Mouse (Mus musculus) heart, embryonic 13.5 days (tissue): ENCODE data around the gene Zfp212. TPM values are rescaled to one million over a fixed set of nuclear protein-coding genes. Genes with fewer than 3 reads are reported as not detected.
"Not testable (repeated sequence)": the region's sequence is repeated elsewhere in the genome, so short reads cannot be mapped to it uniquely, and the experiment has no call there.

Experiments
- ATAC-seq: fragments of 200-750 bp; cut with Nextera tagmentation; 2 replicates; pipeline ENCODE4 v1.8.0; 2017; ENCODE audit warnings: moderate TSS enrichment; ENCODE audit not compliant: insufficient number of reproducible peaks, low FRiP score, low TSS enrichment; ENCODE audit errors: extremely low read depth
- H3K27ac ChIP-seq: fragments of 300-500 bp; sonication (generic); replicated peaks from 2 replicates; pipeline ENCODE4 v1.5.1; 2015; ENCODE audit warnings: moderate library complexity, mild to moderate bottlenecking, inconsistent platforms
- H3K27me3 ChIP-seq: fragments of 300-500 bp; sonication (generic); replicated peaks from 2 replicates; pipeline ENCODE4 v1.6.1; 2015; ENCODE audit warnings: mild to moderate bottlenecking, inconsistent platforms
- H3K36me3 ChIP-seq: fragments of 300-500 bp; sonication (generic); 2 replicates; pipeline ENCODE4 v1.6.1; 2015; ENCODE audit warnings: mild to moderate bottlenecking, inconsistent platforms
- H3K4me1 ChIP-seq: fragments of 300-500 bp; sonication (generic); 2 replicates; pipeline ENCODE4 v1.6.1; 2015; ENCODE audit warnings: inconsistent platforms
- H3K4me2 ChIP-seq: fragments of 300-500 bp; sonication (generic); 2 replicates; pipeline ENCODE4 v1.6.1; 2015; ENCODE audit warnings: inconsistent platforms, mild to moderate bottlenecking, moderate library complexity
- H3K4me3 ChIP-seq: fragments of 300-500 bp; sonication (generic); 2 replicates; pipeline ENCODE4 v1.5.1; 2015; ENCODE audit warnings: moderate library complexity, mild to moderate bottlenecking, inconsistent platforms
- H3K9ac ChIP-seq: fragments of 300-500 bp; sonication (generic); 2 replicates; pipeline ENCODE4 v1.6.1; 2015; ENCODE audit warnings: inconsistent platforms, mild to moderate bottlenecking, moderate library complexity
- H3K9me3 ChIP-seq: fragments of 300-500 bp; sonication (generic); 2 replicates; pipeline ENCODE4 v1.6.1; 2016; ENCODE audit warnings: inconsistent platforms
- WGBS: fragments of 180-500 bp; shearing (Covaris S2); methylation state at CpG from one replicate; pipeline ENCODE4 v1.1.7; 2015; ENCODE audit warnings: mixed read lengths; 5-methylcytosine and 5-hydroxymethylcytosine counted together
- polyA plus RNA-seq: library from polyadenylated mRNA; unstranded; fragments of >200 nt; fragmentation: Nextera tagmentation; extraction: Ambion mirVana; gene quantifications from 2 replicates; pipeline ENCODE4 v1.2.1, GENCODE M21; 2015

The Zfp212 gene
- polyA plus RNA-seq, 1 experiment from 2014 or later, result 9.2 TPM

DNA sequence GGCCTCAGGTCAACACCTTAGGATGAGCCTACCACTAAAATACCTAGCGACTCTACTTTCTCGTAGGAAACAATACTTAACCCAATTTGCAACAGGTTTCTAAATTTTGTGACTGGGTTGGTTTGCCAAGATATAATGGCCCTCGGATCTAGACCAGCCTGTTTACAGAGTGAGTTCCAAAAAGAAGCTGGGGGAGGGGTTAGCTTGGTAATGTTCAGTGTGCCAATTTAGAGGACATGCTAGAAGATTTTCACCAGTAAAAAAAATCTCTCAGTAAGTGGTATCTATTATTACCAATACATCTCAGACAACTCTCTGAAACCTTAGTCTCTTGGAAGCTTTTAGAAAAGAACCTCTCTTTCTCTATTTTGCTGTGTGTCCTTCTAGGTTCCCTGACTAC lies 23.4 kb downstream of the Zfp212 start:
- Histone ChIP-seq H3K27ac (no peak overlapping the region), H3K4me3 (peak overlapping the region; percentile 55), H3K4me1 (peaks cover 12% of the 10 kb centered on the region), H3K9ac (peak overlapping the region; percentile 82), H3K27me3 (peaks cover 20% of the 10 kb centered on the region), H3K9me3 (no peaks in the 10 kb centered on the region), H3K36me3 (peaks cover 15% of the 10 kb centered on the region), H3K4me2 (peak overlapping the region; percentile 90)
- no peak for ATAC-seq
- 86% methylated on average over 3 of the region's 3 CpGs for WGBS

DNA sequence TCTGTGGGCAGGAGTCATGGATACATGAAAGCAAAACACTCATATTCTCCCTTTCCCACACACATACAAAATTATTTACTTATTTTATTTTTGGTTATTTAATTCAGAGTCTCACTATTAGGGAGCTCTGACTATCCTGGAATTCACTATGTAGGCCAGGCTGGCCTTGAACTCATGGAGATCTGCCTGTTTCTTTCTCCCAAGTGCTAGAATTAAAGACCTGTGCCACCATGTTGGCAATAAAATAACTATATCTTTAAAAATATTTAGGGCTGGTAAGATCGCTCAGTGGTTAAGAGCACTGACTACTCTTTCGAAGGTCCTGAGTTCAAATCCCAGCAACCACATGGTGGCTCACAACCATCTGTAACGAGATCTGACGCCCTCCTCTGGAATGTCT lies 27.1 kb downstream of the Zfp212 start:
- H3K4me2 ChIP-seq, result no peak overlapping the region

DNA sequence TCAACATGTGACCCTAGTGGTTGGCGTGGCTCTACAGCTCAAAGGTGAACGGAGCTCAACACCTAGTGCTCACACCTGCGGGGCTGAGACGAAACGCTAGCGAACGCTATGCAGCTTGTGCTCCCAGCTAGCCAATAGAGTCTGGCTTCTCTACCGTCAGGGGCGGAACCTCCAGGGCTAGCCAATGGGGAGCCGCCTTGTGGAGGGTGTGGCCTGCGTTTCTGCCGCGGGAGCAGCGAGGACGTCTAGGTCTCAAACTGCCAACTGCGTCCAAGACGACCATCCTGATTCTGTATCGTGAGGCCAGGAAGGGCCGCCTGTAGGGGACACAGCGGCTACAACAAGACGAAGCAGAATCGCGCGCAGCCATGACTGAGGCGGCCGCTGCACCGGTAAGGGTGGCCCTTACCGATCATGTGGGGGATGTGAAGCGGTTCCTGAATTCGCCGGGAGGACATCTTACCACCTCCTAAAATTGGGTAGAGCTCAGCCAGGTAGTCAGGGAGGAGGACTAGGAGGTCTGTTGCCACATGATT lies 33.0 kb downstream of the Zfp212 start, which contains the start of gene Zfp956:
Gene Zfp956 (plus strand): TSS at position 200 of the 536 bp plus-strand sequence.
- under 1% methylated on average over 31 of the region's 31 CpGs for WGBS
- peak; percentile 96 for ATAC-seq
- peaks cover 10% of the 10 kb centered on the region; the same call in 1 of the 2 replicates for H3K36me3 ChIP-seq
- H3K9me3 ChIP-seq, result no peaks in the 10 kb centered on the region
- H3K4me1 ChIP-seq, result peaks cover 10% of the 10 kb centered on the region
- H3K27ac ChIP-seq, result 0 out of 2 replicates have a peak within 1 kb of the TSS, but pooled peaks have one; percentile 5
- H3K4me2 ChIP-seq, result peak within 1 kb of the TSS; percentile 92
- peak within 1 kb of the TSS; percentile 87 for H3K9ac ChIP-seq
- peak within 1 kb of the TSS; percentile 65 for H3K4me3 ChIP-seq
- peaks cover 77% of the 10 kb centered on the region for H3K27me3 ChIP-seq

More for the DNA sequence above, 27.1 kb downstream of the Zfp212 start:
- Histone ChIP-seq H3K4me1 (peaks cover 11% of the 10 kb centered on the region), H3K27me3 (peaks cover 51% of the 10 kb centered on the region), H3K36me3 (peaks cover 15% of the 10 kb centered on the region), H3K9me3 (no peaks in the 10 kb centered on the region), H3K4me3 (no peak overlapping the region), H3K9ac (no peak overlapping the region), H3K27ac (no peak overlapping the region)
- ATAC-seq, result no peak
- WGBS, result 89% methylated on average over 4 of the region's 4 CpGs

DNA sequence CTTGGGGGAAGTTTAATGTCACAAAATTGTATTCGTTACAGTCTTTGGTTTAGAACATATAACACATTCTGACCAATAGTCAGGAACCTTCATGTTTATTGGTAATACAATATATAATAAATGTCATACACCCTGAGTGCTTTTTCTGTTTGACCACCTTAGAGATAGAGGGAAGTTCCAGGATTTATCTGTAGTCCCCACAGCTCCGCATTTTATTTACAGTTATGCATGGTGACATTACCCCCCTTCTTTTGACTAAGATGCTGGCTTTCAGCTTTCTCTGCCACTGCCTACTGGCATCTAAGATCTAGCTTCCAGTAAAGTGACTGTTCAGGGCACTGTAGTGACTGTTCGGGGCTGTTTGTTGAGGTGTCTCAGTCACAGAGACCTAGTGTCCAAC lies 34.1 kb downstream of the Zfp212 start:
- peaks cover 76% of the 10 kb centered on the region for H3K27me3 ChIP-seq
- H3K27ac ChIP-seq, result no peak overlapping the region
- H3K4me1 ChIP-seq, result peaks cover 10% of the 10 kb centered on the region
- no peak overlapping the region for H3K9ac ChIP-seq
- no peaks in the 10 kb centered on the region for H3K9me3 ChIP-seq
- peak overlapping the region; percentile 92 for H3K4me2 ChIP-seq
- ATAC-seq, result no peak
- peaks cover 18% of the 10 kb centered on the region; the same call in 1 of the 2 replicates for H3K36me3 ChIP-seq
- WGBS, result 85% methylated on average over 3 of the region's 3 CpGs
- no peak overlapping the region; the same call in 1 of the 2 replicates for H3K4me3 ChIP-seq

DNA sequence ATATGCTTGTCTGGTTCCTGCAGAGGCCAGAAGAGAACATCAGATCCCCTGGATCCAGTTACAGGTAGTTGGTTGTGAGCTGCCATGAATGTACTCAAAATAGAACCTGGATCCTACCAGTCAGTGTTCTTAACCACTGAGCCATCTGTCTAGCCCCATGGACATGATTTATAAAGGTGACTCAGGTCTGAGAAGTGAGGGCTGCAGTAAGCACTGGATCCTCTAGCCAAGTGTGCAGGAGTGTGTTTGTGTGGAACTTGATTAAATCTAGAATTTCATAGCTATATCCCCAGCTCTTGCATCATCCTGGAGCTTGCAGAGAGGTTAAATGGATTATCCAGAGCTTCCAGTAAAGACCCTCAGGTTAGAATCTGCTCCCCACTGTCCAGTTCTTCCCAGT lies 37.5 kb downstream of the Zfp212 start:
- Histone ChIP-seq H3K4me1 (peaks cover 8% of the 10 kb centered on the region), H3K9ac (no peak overlapping the region), H3K27me3 (peaks cover 53% of the 10 kb centered on the region), H3K27ac (no peak overlapping the region), H3K9me3 (no peaks in the 10 kb centered on the region), H3K4me3 (no peak overlapping the region), H3K36me3 (peaks cover 28% of the 10 kb centered on the region), H3K4me2 (no peak overlapping the region)
- no peak for ATAC-seq

DNA sequence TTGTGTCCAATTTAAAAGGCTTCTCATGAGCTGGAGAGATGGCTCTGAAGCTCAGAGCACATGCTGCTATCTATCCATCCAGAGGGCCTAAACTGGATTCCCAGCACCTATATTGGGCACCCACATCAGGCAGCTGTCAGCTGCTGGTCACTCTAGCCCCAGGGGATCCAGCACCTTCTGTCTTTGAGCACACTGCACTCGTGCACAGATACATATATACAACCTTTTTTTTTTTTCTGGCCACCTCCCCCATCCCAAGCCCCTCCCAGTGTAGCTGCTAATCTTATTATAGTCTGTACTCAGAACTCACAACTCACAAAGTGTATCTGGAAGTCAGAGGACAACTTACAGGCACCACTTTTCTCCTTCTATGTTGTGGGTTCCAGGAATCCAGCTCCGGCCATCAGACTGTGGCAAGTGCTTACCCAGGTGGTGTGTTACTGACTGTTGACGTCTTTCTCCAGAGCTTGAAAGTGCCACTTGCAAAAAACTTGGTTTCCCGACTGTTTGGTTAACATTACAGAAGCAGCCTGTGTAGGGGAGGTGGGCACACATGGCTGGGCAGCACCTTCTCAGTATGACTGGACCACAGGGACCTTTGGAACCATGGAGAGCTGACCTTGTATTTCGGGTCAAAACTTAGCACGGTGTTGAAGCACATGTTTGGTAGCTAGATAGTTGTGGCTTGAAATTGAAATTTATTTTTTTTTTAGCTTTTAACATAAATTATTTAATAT lies 40.6 kb downstream of the Zfp212 start:
- H3K4me2 ChIP-seq, result no peak overlapping the region
- H3K36me3 ChIP-seq, result peaks cover 45% of the 10 kb centered on the region
- H3K4me3 ChIP-seq, result no peak overlapping the region
- peaks cover 51% of the 10 kb centered on the region for H3K27me3 ChIP-seq
- H3K27ac ChIP-seq, result no peak overlapping the region
- no peak overlapping the region for H3K9ac ChIP-seq
- 84% methylated on average over 6 of the region's 6 CpGs for WGBS
- no peak for ATAC-seq
- no peaks in the 10 kb centered on the region for H3K9me3 ChIP-seq
- no peaks in the 10 kb centered on the region for H3K4me1 ChIP-seq

DNA sequence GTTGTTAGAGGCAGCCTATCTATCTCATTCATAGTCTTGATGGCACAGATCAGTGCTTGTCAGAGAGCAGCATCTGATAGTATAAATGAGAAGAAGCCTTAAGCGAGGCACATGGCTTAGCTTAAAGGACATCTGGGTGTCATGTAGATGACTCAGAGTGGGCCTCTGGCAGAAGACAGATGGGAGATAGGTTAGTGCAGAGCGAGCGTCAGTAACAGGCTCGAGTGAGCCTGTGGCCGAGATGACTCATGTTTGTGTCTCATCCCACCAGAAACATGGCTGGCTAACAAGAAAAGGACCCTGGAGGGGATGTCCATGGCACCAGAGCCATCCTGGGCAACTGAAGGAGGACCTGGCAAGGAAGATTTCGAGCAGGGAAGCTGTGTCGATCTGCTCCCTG lies 42.8 kb downstream of the Zfp212 start:
- no peak for ATAC-seq
- Histone ChIP-seq H3K27ac (no peak overlapping the region), H3K9ac (no peak overlapping the region), H3K4me1 (no peaks in the 10 kb centered on the region), H3K27me3 (peaks cover 52% of the 10 kb centered on the region), H3K36me3 (peaks cover 35% of the 10 kb centered on the region), H3K4me2 (no peak overlapping the region), H3K9me3 (no peaks in the 10 kb centered on the region), H3K4me3 (no peak overlapping the region)
- 73% methylated on average over 7 of the region's 7 CpGs for WGBS

DNA sequence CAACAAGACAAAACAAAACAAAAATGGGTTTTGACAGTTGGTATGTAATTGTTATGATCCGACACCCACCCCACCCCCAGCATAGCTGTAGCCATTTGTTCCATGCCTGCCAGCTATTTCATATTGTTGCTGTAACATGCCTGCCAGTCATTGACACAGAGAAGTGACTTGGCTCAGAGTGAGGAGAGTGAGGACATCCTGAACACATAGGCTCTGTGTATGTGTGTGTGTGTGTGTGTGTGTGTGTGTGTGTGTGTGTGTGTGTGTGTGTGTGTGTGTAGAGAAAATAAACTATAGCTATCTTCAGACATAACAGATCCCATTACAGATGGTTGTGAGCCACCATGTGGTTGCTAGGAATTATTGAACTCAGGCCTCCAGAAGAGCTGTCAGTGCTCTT lies 47.9 kb downstream of the Zfp212 start:
- not testable (repeated sequence) for H3K9me3 ChIP-seq, H3K9ac ChIP-seq, ATAC-seq, H3K4me2 ChIP-seq, H3K4me3 ChIP-seq, H3K27ac ChIP-seq, H3K4me1 ChIP-seq
- 78% methylated on average over 1 of the region's 1 CpGs for WGBS
- peaks cover 61% of the 10 kb centered on the region for H3K27me3 ChIP-seq
- peaks cover 13% of the 10 kb centered on the region for H3K36me3 ChIP-seq

DNA sequence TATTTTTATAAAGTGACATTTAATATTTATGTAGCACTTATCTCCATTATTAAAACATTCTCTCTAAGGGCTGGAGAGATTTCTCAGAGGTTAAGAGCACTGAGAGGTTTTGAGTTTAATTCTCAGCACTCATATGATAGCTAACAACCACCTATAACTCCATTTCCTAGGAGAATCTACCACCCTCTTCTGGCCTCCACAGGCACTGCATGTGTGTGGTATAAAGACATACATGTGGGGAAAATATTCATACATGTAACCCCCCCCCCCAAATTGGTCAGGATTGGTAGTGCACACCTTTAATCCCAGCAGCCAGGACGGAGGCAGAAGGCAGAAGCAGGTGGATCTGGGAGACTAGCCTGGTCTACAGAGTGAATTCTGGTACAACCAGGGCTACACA lies 54.3 kb downstream of the Zfp212 start:
- Histone ChIP-seq H3K4me2 (no peak overlapping the region), H3K36me3 (no peaks in the 10 kb centered on the region), H3K27ac (no peak overlapping the region), H3K27me3 (peaks cover 73% of the 10 kb centered on the region), H3K9ac (no peak overlapping the region), H3K4me1 (no peaks in the 10 kb centered on the region), H3K4me3 (no peak overlapping the region), H3K9me3 (no peaks in the 10 kb centered on the region)
- no peak for ATAC-seq
- WGBS, result 65% methylated on average over 1 of the region's 1 CpGs

DNA sequence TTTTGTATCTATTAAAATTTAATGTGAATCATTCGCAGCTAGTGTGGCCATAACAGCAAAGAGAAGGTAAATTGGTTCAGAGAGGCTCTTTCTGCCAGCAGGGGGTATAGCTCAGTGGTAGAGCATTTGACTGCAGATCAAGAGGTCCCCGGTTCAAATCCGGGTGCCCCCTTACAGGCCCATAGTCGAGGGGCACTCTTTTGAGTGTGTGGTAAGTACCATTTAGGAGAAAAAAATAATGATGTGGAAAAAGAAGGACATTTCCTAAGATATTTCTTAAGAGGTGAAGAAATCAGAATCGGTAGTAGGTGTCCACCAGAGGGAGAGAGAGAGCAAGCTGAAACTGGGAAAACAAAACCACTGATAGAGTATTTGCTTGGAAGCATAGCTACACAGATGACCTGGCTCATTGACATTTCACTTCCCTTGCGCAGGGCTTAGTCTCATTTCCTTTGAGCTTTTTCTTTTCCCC lies 58.7 kb downstream of the Zfp212 start:
- Histone ChIP-seq H3K4me2 (no peak overlapping the region), H3K4me3 (no peak overlapping the region), H3K9ac (no peak overlapping the region), H3K4me1 (no peaks in the 10 kb centered on the region), H3K27me3 (peaks cover 79% of the 10 kb centered on the region), H3K27ac (0 out of 2 replicates have a peak overlapping the region, but pooled peaks have one; percentile 45), H3K36me3 (no peaks in the 10 kb centered on the region), H3K9me3 (no peaks in the 10 kb centered on the region)
- 10% methylated on average over 6 of the region's 6 CpGs for WGBS
- no peak for ATAC-seq
